Mouse (Mus musculus): ENCODE measurements around the gene Cacna1b.

Gene Cacna1b

GRCm38 (mm10) chr2:24642834-24643233 lies 120.1 kb downstream of the Cacna1b start:
- no peak for DNase-seq

DNA sequence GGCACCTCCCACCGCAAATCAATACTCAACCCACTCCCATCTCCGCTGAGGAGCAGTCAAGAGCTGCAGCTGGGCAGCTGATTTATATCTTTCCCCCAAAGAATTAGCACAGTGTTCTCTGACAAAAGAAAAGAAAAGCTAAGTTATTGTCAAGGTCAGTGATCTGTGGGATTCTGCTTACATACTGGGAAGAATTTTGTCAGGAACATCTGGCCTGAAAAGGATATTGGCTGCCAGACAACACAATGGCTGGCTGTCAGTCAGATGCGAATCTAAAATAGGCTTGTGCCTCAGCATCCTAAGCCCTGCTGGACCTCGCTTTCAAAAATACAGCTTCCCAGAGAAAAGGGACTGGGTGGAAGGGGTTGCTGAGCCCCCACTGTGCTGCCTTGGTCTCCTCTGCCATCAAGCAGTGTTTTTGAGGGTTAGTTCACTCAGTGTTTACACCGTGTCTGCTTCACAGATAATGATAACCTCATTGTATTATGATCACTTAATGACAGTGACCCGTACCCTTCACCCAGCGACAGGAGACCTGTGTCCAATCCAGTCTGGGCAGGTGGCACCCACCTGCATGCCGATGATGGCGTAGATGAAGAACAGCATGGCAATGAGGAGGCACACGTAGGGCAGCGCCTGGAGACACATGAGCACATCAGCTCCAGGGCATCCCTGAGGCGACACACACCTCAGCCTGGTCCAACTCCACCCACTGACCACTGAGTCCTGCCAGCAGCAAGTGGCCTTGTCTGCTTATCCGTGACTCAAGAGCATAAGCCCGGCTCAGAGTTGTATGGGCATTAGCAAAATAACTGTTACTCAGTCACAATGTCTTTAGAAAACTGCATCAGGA lies 124.6 kb downstream of the Cacna1b start:
- DNase-seq, result no peak

GRCm38 (mm10) chr2:24633645-24634044 lies 129.3 kb downstream of the Cacna1b start:
- DNase-seq, result no peak

GRCm38 (mm10) chr2:24617141-24617540 lies 145.8 kb downstream of the Cacna1b start:
- DNase-seq, result no peak

DNA sequence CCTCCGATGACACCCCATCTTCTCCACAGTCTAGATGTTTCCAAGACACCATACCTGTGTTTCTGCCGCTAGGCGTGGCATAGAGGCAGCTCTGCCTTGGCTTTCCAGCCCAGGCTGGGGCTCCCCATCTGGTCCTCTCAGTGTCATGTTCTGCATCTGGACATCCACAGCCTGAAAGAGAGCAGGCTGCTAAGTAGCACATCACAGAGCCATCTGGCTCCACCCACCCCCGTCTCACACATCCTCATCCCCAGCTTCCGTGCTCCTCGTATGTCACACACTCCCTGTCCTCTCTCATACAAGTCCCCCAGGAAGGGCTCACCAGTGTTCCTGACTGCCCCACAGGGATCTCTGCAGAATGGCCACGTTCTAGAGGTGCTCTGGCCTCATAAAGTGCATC lies 153.2 kb downstream of the Cacna1b start:
- no peak for DNase-seq

DNA sequence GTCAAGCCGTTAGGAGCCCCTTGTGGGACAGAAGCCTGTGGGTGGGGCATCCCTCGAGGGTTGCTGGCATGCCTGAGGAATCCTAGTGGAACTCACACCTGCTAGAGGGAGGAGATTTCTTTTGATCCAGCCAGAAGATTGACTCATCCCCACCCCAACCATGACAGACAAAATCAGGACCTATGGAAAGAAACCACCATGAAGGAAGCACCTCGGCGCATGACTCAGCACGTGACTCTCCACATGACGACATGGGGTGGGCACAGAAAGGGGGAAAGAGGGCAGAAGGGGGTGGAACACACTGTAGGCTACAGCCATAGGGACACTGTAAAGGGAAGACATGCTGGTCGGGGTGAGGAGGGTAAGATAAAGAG lies 154.2 kb downstream of the Cacna1b start:
- DNase-seq, result no peak

GRCm38 (mm10) chr2:24607905-24608764 lies 154.8 kb downstream of the Cacna1b start:
- DNase-seq, result no peak

- DNase-seq, result no peak
Measured at GRCm38 (mm10) chr2:24606531-24606930, 156.4 kb downstream of the Cacna1b start.

DNA sequence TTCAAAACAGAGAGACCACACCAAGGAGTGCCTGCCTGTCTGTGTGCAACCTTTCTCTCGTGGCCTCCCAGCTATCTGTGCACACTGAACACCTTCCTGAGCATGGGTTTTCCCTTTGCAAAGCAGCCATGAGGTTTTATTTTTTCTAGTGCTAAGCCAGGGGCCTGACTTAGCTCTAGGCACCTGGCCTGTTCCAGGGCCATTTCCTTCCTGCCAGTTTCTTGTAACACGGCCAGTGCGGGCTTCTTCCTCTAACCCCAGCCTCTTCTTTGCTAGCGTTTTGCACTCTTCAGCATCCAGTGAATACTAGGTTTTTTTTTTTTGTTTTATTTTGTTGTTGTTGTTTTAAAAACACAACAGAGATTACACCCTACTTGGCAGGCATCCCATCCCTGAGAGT lies 157.9 kb downstream of the Cacna1b start:
- DNase-seq, result peak; percentile 34

GRCm38 (mm10) chr2:24589426-24589825 lies 173.5 kb downstream of the Cacna1b start:
- no peak for DNase-seq

DNA sequence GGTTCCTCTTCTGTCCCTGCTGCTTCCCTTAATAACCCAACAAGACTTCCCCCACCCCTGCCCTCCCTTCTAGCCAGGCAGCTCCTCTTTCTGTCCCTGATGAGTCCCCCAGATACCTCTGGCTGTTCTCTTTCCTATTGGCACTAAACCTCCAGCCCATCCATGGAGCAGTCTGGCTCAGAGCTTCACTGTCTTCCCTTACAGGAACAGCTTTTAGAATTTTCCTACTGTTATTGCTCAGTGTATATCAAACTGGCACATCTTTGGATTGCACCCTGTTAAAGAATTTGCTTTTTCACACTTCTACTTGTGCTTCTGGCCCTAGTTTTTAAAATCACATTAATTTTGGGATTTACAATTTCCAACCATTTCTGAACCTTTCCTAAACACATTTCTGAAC lies 175.0 kb downstream of the Cacna1b start:
- DNase-seq, result no peak

DNA sequence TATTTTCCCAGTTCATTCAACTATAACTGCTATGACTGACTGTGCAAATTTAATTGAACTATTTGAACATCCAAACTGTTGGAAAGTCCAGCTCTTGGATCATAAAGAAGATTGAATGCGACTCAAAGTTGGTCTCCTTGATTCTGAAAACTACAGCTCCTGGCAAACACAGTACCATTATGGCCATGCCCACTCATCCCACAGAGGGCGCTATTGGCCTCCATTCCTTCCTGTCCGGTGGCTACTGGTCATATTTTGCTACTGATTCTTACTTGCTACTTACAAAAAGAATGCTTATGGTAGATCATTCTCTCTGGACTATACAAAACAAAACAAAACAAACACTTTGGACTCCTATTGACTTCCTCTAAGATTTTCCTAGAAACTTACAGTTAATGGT lies 188.3 kb downstream of the Cacna1b start:
- peak; percentile 61 for DNase-seq

GRCm38 (mm10) chr2:24570917-24571316 lies 192.0 kb downstream of the Cacna1b start:
- peak; percentile 10 for DNase-seq

DNA sequence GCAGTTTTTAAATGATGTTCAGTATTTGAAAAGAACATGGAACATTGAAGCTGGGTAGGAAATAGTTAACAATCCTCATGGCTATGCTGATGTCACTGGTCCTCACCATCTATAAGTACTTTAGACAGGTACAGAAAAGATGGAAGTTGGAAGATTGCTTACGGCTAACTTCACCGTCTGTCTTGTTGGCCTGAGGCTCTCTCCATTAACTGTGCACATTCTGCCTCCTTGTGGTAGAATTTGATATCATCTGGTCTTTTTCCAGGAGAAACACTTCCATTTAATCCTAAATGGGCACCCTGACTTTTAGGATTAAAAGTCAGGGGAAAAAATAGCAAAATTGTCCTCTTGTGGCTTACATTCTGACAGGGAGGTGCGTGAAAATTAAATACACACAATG lies 194.4 kb downstream of the Cacna1b start:
- peak; percentile 22 for DNase-seq

- no peak for DNase-seq
Measured at GRCm38 (mm10) chr2:24562547-24563290, 200.2 kb downstream of the Cacna1b start.

DNA sequence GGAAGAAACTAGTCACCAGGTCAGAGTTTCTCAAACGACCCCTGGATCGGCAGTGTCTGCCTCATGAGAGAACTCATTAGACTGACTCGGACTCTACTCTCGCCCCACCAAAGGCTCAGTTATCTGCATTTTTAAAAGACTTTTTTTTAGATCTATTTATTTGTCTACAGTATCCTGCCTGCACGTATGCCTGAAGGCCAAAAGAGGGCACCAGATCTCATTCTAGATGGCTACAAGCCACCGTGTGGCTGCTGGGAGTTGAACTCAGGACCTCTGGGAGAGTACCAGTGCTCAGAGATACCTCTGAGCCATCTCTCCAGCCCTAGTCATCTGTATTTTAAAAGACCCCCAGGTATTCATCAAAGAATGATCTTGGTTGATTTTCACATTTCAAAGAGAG lies 201.0 kb downstream of the Cacna1b start:
- DNase-seq, result no peak

GRCm38 (mm10) chr2:24560201-24560600 lies 202.8 kb downstream of the Cacna1b start:
- DNase-seq, result no peak

DNA sequence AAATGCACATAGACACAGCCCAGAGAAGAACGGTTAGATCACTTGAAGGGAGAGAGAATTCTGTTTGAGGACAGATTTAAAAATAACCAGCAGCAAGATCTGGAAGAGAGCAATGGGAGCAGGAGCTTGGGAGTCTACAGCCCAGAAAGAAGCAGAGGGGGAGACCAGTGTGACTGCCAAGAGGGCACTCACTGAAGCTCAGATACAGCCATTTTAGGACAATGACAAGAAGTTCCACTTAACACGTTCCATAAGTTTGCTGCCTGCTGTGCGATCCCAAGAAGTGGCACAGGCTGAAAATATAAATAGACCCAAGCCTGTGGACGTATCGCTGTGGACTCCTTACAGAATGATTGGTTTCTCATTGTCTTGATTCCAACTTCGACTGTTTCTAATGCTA lies 206.6 kb downstream of the Cacna1b start:
- DNase-seq, result no peak

DNA sequence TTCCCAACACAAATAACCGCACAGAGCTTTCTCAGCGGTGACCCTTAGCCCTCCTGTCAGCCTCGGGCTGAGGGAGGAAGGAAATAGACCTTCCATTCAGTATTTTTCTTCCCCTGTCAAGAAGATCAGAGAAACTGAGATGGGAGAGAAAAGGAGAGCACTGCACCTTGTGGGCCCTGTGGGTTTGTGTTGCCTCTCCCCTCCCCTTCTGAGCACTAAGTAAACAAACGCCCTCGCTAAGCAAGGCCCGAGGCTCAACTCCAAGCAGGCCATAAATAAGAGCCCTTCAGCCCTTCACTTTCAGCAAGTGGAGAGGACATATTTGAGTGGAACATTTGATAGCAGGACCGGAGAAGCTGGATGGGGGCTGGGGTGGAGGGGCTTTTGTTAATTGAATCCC lies 209.0 kb downstream of the Cacna1b start:
- DNase-seq, result no peak
